Mouse (Mus musculus) embryo, embryonic 11 days (tissue): Measurements from ENCODE around the gene Vmn1r28.
"Not testable (repeated sequence)": the region's sequence is repeated elsewhere in the genome, so short reads cannot be mapped to it uniquely, and the experiment has no call there.

Experiments
- DNase-seq: peaks from one replicate; pipeline ENCODE4 v3.0.0-alpha.2; 2015

Vmn1r28 gene

GRCm38 (mm10) chr6:58261737-58262136 lies at the start of gene Vmn1r28:
Vmn1r28 (plus strand) TSS chr6:58262037.
- no peak for DNase-seq

- no peak for DNase-seq
Observed at GRCm38 (mm10) chr6:58216119-58216518, 45.7 kb upstream of the Vmn1r28 start.

GRCm38 (mm10) chr6:58218721-58219120 lies 43.1 kb upstream of the Vmn1r28 start, which contains the start of gene Vmn1r27:
Vmn1r27 (minus strand) TSS chr6:58218821.
- DNase-seq = no peak

GRCm38 (mm10) chr6:58279661-58280060 lies 17.8 kb downstream of the Vmn1r28 start:
- DNase-seq = not testable (repeated sequence)

GRCm38 (mm10) chr6:58292201-58292600 lies 30.4 kb downstream of the Vmn1r28 start:
- no peak for DNase-seq

GRCm38 (mm10) chr6:58298511-58298910 lies 36.7 kb downstream of the Vmn1r28 start:
- DNase-seq = not testable (repeated sequence)

GRCm38 (mm10) chr6:58301249-58301648 lies 39.4 kb downstream of the Vmn1r28 start, which contains the start of gene Vmn1r29:
Vmn1r29 (plus strand) TSS chr6:58301549.
- no peak for DNase-seq
